21 mouse cellular contexts compared by ENCODE assay signal in genomic region chr4:64259348-64260187, GRCm38 (mm10).
A peak's percentile ranks its signal among the peaks of the same experiment; 100 is the strongest.
DNase-seq lines count a peak whose midpoint lies in the region; ATAC-seq lines count a peak whose summit lies in the region.
"Had no signal": no experiment of that assay in that cellular context is flagged by ENCODE, and none has a peak within 500 bp of the region (broad histone marks: within the 10 kb centered on the region; RNA-seq: fewer than 3 reads in every experiment).

No protein-coding gene starts in this region.

- no peak for DNase-seq in neural tube, embryonic 10.5 days (ENCODE audit: extremely low spot score, low spot score)
- DNase-seq in hindbrain, embryonic 14.5 days (ENCODE audit: low spot score) = no peak
- DNase-seq in right cerebral cortex, postnatal 25 days = no peak
- no peak for DNase-seq in kidney, postnatal 4 days
- DNase-seq in cerebellum, adult 11 months = no peak
- DNase-seq: adrenal gland, adult 2 months; cerebellum, adult 2 months; cerebellum, postnatal 25 days; heart, postnatal 36 days; kidney, adult 11 months; layer of hippocampus, adult 9-11 months; lung, adult 18-20 months; midbrain, embryonic 14.5 days; right cerebral cortex, postnatal 14 days had no signal

- H3K4me3 ChIP-seq in neural tube, embryonic 12.5 days = no peak overlapping the region
- no peak overlapping the region for H3K4me3 ChIP-seq in forebrain, embryonic 15.5 days
- H3K4me3 ChIP-seq in hindbrain, embryonic 14.5 days (replicated peaks; ENCODE audit: low read length) = no peak overlapping the region
- H3K4me3 ChIP-seq: embryonic facial prominence, embryonic 12.5 days; heart, embryonic 15.5 days; limb, embryonic 13.5 days; liver, embryonic 12.5 days; myocyte had no signal

- 78% methylated on average over 6 of the region's 6 CpGs for WGBS in neural tube, embryonic 12.5 days
- WGBS in forebrain, embryonic 15.5 days = 54% methylated on average over 6 of the region's 6 CpGs
- WGBS in hindbrain, embryonic 14.5 days = 57% methylated on average over 6 of the region's 6 CpGs

- no peaks in the 10 kb centered on the region for H3K27me3 ChIP-seq in neural tube, embryonic 12.5 days (replicated peaks)
- no peaks in the 10 kb centered on the region for H3K27me3 ChIP-seq in forebrain, embryonic 15.5 days
- no peaks in the 10 kb centered on the region for H3K27me3 ChIP-seq in hindbrain, embryonic 14.5 days (ENCODE audit: control insufficient read depth, insufficient read depth, low read length)
- H3K27me3 ChIP-seq: embryonic facial prominence, embryonic 12.5 days; heart, embryonic 15.5 days; limb, embryonic 13.5 days; liver, embryonic 12.5 days had no signal

- no peaks in the 10 kb centered on the region for H3K9me3 ChIP-seq in neural tube, embryonic 12.5 days
- no peaks in the 10 kb centered on the region for H3K9me3 ChIP-seq in forebrain, embryonic 15.5 days
- H3K9me3 ChIP-seq in hindbrain, embryonic 14.5 days (ENCODE audit: control insufficient read depth, low read length) = no peaks in the 10 kb centered on the region
- H3K9me3 ChIP-seq: embryonic facial prominence, embryonic 12.5 days; heart, embryonic 15.5 days; limb, embryonic 13.5 days; liver, embryonic 12.5 days had no signal

- H3K4me2 ChIP-seq in neural tube, embryonic 12.5 days (replicated peaks) = no peak overlapping the region
- no peak overlapping the region for H3K4me2 ChIP-seq in forebrain, embryonic 15.5 days (replicated peaks)
- H3K4me2 ChIP-seq in hindbrain, embryonic 14.5 days (replicated peaks) = no peak overlapping the region
- H3K4me2 ChIP-seq: embryonic facial prominence, embryonic 12.5 days; heart, embryonic 15.5 days; limb, embryonic 13.5 days; liver, embryonic 12.5 days had no signal

- ATAC-seq in neural tube, embryonic 12.5 days (ENCODE audit: low FRiP score, low read depth) = 0 out of 2 replicates have a peak, but pooled peaks have one; percentile 44
- ATAC-seq in forebrain, embryonic 15.5 days (replicated peaks) = peak; percentile 91
- ATAC-seq in hindbrain, embryonic 14.5 days (ENCODE audit: low FRiP score) = peak; percentile 64
- ATAC-seq: liver, embryonic 12.5 days had no signal

- no peak overlapping the region for H3K27ac ChIP-seq in neural tube, embryonic 12.5 days
- no peak overlapping the region; the same call in 1 of the 2 replicates for H3K27ac ChIP-seq in forebrain, embryonic 15.5 days (replicated peaks)
- no peak overlapping the region for H3K27ac ChIP-seq in hindbrain, embryonic 14.5 days
- H3K27ac ChIP-seq: embryonic facial prominence, embryonic 12.5 days; heart, embryonic 15.5 days; limb, embryonic 13.5 days; liver, embryonic 12.5 days had no signal

- H3K9ac ChIP-seq in neural tube, embryonic 12.5 days = no peak overlapping the region
- H3K9ac ChIP-seq in forebrain, embryonic 15.5 days (replicated peaks) = no peak overlapping the region
- no peak overlapping the region for H3K9ac ChIP-seq in hindbrain, embryonic 14.5 days
- H3K9ac ChIP-seq: embryonic facial prominence, embryonic 12.5 days; heart, embryonic 15.5 days; limb, embryonic 13.5 days; liver, embryonic 12.5 days had no signal

- no peaks in the 10 kb centered on the region for H3K36me3 ChIP-seq in neural tube, embryonic 12.5 days
- H3K36me3 ChIP-seq in forebrain, embryonic 15.5 days = no peaks in the 10 kb centered on the region
- H3K36me3 ChIP-seq in hindbrain, embryonic 14.5 days (replicated peaks; ENCODE audit: control insufficient read depth, insufficient read depth) = no peaks in the 10 kb centered on the region
- H3K36me3 ChIP-seq: embryonic facial prominence, embryonic 12.5 days; heart, embryonic 15.5 days; limb, embryonic 13.5 days; liver, embryonic 12.5 days had no signal

- H3K4me1 ChIP-seq in neural tube, embryonic 12.5 days = no peaks in the 10 kb centered on the region
- no peaks in the 10 kb centered on the region for H3K4me1 ChIP-seq in forebrain, embryonic 15.5 days
- H3K4me1 ChIP-seq in hindbrain, embryonic 14.5 days (replicated peaks; ENCODE audit: control insufficient read depth, insufficient read depth, low read length) = no peaks in the 10 kb centered on the region
- H3K4me1 ChIP-seq: embryonic facial prominence, embryonic 12.5 days; heart, embryonic 15.5 days; limb, embryonic 13.5 days; liver, embryonic 12.5 days had no signal
